Mouse (Mus musculus) heart, adult 11 months (tissue): Measurements from ENCODE around the gene Sema5a.

Experiments used
- DNase-seq: peaks from one replicate; pipeline ENCODE4 v3.0.0; 2022

Gene Sema5a

GRCm38 (mm10) chr15:32685152-32685551 lies 440.5 kb downstream of the Sema5a start:
- no peak for DNase-seq

DNA sequence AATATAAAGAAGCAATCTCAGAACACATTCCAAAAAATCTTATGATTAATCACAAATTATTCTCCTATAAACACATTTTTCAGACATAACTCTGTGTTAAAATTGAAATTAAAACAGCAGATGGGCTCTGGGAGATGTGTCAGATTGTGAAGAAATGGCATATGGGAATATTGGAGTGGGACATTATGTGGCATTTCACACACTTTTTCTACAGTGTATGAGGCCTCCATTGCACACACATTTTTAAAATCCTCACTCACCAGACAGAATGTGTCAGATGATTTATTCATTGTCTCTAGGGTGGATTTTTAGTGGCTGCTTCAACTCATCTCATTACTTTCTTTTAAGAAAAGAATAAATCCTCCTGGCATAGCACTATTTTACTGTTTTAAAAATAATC lies 446.4 kb downstream of the Sema5a start:
- DNase-seq: no peak

DNA sequence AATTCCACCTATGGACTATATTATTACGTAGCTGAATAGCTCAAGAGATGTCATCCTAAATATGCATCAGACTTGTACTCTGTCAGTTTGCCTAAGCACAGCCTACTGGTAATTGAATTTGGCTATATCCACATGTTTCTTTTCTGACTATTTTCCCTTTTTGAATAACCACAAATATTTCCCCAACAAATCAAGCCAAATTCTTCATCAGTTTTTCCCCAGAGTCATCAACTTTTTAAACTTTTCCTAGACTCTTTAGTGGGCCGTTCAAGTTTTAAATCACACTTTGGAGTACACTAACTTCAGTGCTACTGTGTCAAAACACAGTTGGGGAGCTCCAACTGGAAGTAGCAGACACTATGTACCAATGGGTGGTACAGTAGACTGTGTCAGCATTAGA lies 448.4 kb downstream of the Sema5a start:
- DNase-seq: no peak

- DNase-seq: no peak
Measured at GRCm38 (mm10) chr15:32717298-32717985, 472.8 kb downstream of the Sema5a start.

DNA sequence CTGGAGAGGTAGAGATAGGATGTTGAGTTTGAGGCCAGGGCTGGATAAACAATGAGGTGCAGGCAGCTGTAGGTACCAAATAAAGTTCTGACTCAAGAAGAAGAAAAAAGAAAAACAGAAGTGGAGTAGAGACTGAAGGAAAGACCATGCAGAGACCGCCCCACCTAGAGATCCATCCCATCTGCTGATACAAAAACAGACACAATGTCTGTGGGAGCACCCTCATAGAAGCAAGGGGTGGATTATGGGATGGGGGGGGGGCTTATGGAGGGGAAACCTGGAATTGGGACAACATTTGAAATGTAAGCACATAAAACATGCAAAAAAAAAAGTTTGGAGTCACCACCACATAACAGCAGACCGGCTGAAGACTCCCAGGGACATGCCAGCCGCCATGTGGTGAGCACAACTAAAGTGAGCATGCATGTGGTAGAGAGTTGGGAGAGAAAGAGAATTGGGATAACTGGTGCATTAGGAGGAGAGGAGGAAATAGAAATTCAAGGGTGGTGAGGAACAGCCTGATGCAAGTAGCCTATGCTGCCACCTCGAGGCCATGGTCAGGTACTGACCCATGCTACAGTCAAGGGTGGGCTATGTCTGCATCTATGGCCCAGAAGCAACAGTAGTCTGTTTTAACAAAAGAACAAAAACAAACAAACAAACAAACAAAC lies 473.8 kb downstream of the Sema5a start:
- DNase-seq: peak; percentile 91

- no peak for DNase-seq
Measured at GRCm38 (mm10) chr15:32718964-32719311, 474.3 kb downstream of the Sema5a start.

DNA sequence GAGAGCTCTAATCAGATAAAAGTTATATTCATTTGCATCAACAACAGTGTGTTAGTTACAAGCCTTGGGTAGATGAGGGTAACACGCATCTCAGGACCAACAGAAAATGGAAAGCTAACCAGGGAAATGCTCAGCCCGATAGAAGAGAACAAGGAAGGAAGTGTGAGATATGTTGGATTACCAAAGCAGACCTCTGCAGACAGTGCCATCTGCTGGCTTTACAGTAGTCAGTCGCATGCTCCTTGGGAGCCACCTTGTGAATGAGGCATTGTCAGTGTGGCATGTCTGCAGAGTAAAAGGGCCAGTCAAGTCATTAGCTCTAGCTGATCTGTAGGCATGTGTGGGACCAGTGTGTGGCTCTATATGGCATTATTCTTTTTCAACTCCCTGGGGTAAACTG lies 486.2 kb downstream of the Sema5a start:
- no peak for DNase-seq
